Mouse (Mus musculus) liver, postnatal 0 days (tissue): ENCODE results near the gene Mapre3. TPM values are rescaled to one million over a fixed set of nuclear protein-coding genes. Genes with fewer than 3 reads are reported as not detected.

Experiments
- ATAC-seq: fragments of 200-750 bp; cut with Nextera tagmentation; 2 replicates; pipeline ENCODE4 v1.8.0; 2017; ENCODE audit warnings: mild to moderate bottlenecking, moderate library complexity
- DNase-seq: peaks from one replicate; pipeline ENCODE4 v3.0.0-alpha.2; 2016
- H3K27ac ChIP-seq: fragments of 300-500 bp; sonication (generic); 2 replicates; pipeline ENCODE4 v1.5.1; 2014; ENCODE audit warnings: antibody characterized with exemption, moderate library complexity, mild to moderate bottlenecking, low read depth
- H3K27me3 ChIP-seq: fragments of 300-500 bp; sonication (generic); 2 replicates; pipeline ENCODE4 v1.6.1; 2014; ENCODE audit warnings: low read length, control low read depth, mixed read lengths; ENCODE audit not compliant: insufficient read depth
- H3K36me3 ChIP-seq: fragments of 300-500 bp; sonication (generic); replicated peaks from 2 replicates; pipeline ENCODE4 v1.6.1; 2014; ENCODE audit warnings: mild to moderate bottlenecking, control low read depth, low read length, moderate library complexity, mixed read lengths; ENCODE audit not compliant: insufficient read depth
- H3K4me1 ChIP-seq: fragments of 300-500 bp; sonication (generic); 2 replicates; pipeline ENCODE4 v1.6.1; 2014; ENCODE audit warnings: antibody characterized with exemption, mild to moderate bottlenecking, control low read depth; ENCODE audit not compliant: insufficient read depth
- H3K4me2 ChIP-seq: fragments of 300-500 bp; sonication (generic); 2 replicates; pipeline ENCODE4 v1.6.1; 2014; ENCODE audit warnings: low read depth, mild to moderate bottlenecking, low read length, moderate library complexity, mixed read lengths
- H3K4me3 ChIP-seq: fragments of 300-500 bp; sonication (generic); 2 replicates; pipeline ENCODE4 v1.5.1; 2014; ENCODE audit warnings: low read depth, low read length
- H3K9ac ChIP-seq: fragments of 300-500 bp; sonication (generic); replicated peaks from 2 replicates; pipeline ENCODE4 v1.6.1; 2014; ENCODE audit warnings: mild to moderate bottlenecking, moderate library complexity
- H3K9me3 ChIP-seq: fragments of 300-500 bp; sonication (generic); 2 replicates; pipeline ENCODE4 v1.6.1; 2016; ENCODE audit warnings: mild to moderate bottlenecking, control low read depth, low read length, mixed read lengths
- CTCF ChIP-seq: sonication (generic); IDR thresholded peaks from 2 replicates; pipeline ENCODE4 v1.5.1; 2016; ENCODE audit warnings: antibody characterized with exemption, low read depth
- EP300 ChIP-seq: IDR thresholded peaks from 2 replicates; pipeline ENCODE4 v1.6.1; 2016; ENCODE audit warnings: antibody characterized with exemption, low read depth, mild to moderate bottlenecking
- WGBS: fragments of 180-500 bp; shearing (Covaris S2); extraction: QIAGEN DNeasy Blood & Tissue Kit; methylation state at CpG from one replicate; pipeline ENCODE4 v1.1.7; 2014; ENCODE audit not compliant: insufficient replicate concordance; 5-methylcytosine and 5-hydroxymethylcytosine counted together
- polyA plus RNA-seq: library from polyadenylated mRNA; unstranded; fragments of >200 nt; fragmentation: Nextera tagmentation; extraction: Ambion mirVana; gene quantifications from 2 replicates; pipeline ENCODE4 v1.2.1, GENCODE M21; 2015

Mapre3 gene
- polyA plus RNA-seq, 1 experiment from 2014 or later, result 7.4 TPM

DNA sequence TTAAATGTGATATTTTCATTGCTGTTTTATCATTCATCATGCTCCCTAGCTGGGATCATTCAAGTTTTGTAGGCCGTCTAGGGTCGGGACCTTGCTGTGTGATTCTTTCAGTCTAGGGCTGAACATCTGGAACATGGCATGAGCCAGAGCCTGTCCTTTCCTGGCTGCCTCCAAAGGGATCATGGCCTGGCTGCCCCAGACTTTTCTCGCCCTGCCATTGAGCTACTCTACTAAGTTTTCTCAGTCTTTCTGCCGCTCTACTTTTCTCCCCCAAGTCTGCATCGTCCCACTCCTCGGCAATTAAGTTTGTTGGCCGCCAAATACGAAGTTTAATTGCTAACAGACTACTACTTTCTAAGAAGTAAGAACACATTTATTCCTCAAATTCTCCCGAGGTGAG, 54.5 kb downstream of the Mapre3 start:
- 22% methylated on average over 9 of the region's 9 CpGs for WGBS
- Histone ChIP-seq H3K9me3 (no peaks in the 10 kb centered on the region), H3K9ac (peak overlapping the region; percentile 84; the same call in 1 of the 2 replicates), H3K27me3 (no peaks in the 10 kb centered on the region), H3K4me1 (peaks cover 11% of the 10 kb centered on the region; the same call in 1 of the 2 replicates), H3K27ac (no peak overlapping the region), H3K4me3 (peak overlapping the region; percentile 71), H3K36me3 (peaks cover 30% of the 10 kb centered on the region), H3K4me2 (peak overlapping the region; percentile 89)
- no peak for TF ChIP-seq CTCF
- TF ChIP-seq EP300, result no peak
- ATAC-seq (no peak), DNase-seq (peak; percentile 16)

GRCm38 (mm10) chr5:30869405-30870130, 55.1 kb downstream of the Mapre3 start:
- H3K4me3 ChIP-seq, result peak overlapping the region; percentile 71
- no peaks in the 10 kb centered on the region for H3K27me3 ChIP-seq
- TF ChIP-seq EP300 (no peak), CTCF (no peak)
- H3K4me1 ChIP-seq, result peaks cover 11% of the 10 kb centered on the region; the same call in 1 of the 2 replicates
- H3K4me2 ChIP-seq, result peak overlapping the region; percentile 89
- DNase-seq (peak; percentile 94), ATAC-seq (peak; percentile 95)
- H3K9ac ChIP-seq, result peak overlapping the region; percentile 84
- peaks cover 36% of the 10 kb centered on the region for H3K36me3 ChIP-seq
- H3K9me3 ChIP-seq, result no peaks in the 10 kb centered on the region
- H3K27ac ChIP-seq, result peak overlapping the region; percentile 58
- under 1% methylated on average over 60 of the region's 63 CpGs for WGBS

- H3K27me3 ChIP-seq, result no peaks in the 10 kb centered on the region
- TF ChIP-seq EP300, result no peak
- no peak for TF ChIP-seq CTCF
- peak overlapping the region; percentile 89 for H3K4me2 ChIP-seq
- peak overlapping the region; percentile 84 for H3K9ac ChIP-seq
- ATAC-seq (no peak), DNase-seq (no peak)
- 11% methylated on average over 2 of the region's 2 CpGs for WGBS
- peak overlapping the region; percentile 58; the same call in 1 of the 2 replicates for H3K27ac ChIP-seq
- H3K4me1 ChIP-seq, result peaks cover 11% of the 10 kb centered on the region; the same call in 1 of the 2 replicates
- H3K4me3 ChIP-seq, result peak overlapping the region; percentile 71
- H3K36me3 ChIP-seq, result peaks cover 41% of the 10 kb centered on the region
- no peaks in the 10 kb centered on the region for H3K9me3 ChIP-seq
Measured at GRCm38 (mm10) chr5:30870131-30870406, 55.6 kb downstream of the Mapre3 start.

DNA sequence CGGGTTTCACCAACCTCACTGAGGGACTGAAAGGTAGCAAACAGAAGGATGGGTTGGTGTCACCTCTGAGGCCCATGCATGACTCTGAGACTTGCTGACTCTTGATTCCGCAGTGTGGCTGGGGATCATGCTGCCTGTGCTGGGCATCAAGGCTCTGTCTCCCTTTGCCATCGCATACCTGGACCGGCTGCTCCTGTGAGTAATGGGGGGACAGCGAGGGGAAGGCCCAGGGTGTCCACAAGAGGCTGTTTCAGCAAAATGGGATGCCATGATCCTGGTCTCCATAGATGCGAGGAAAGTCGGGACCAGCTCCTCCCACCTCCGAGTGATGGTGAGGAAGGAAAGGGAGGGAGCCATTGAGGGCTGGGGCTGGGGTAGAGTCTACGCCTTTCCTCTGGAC, 58.1 kb downstream of the Mapre3 start:
- ATAC-seq (no peak), DNase-seq (no peak)
- Histone ChIP-seq H3K9ac (no peak overlapping the region), H3K36me3 (peaks cover 63% of the 10 kb centered on the region), H3K4me3 (no peak overlapping the region), H3K9me3 (no peaks in the 10 kb centered on the region), H3K27me3 (no peaks in the 10 kb centered on the region), H3K4me2 (no peak overlapping the region), H3K4me1 (peaks cover 11% of the 10 kb centered on the region; the same call in 1 of the 2 replicates), H3K27ac (no peak overlapping the region)
- WGBS, result 90% methylated on average over 9 of the region's 9 CpGs
- TF ChIP-seq EP300 (no peak), CTCF (no peak)

DNA sequence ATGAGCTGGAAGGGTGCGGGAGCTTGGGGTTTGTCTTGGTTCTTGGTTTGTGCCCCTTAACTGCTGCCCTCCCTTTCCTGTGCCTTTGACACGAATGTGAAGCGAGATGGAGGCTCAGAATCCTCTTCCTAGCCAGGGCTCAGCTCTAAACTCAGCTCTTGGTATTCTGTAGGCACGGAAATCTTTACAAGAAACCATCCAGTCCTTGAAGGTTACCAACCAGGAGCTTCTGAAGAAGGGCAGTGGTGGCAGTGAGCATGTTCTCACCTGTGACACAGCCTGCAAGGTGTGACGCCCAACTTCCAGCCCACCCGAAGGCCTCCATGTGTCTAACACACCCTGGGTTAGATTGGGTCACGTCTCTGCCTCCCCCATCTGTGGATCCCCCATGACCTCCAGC, 59.9 kb downstream of the Mapre3 start:
- no peak overlapping the region for H3K4me3 ChIP-seq
- 88% methylated on average over 7 of the region's 7 CpGs for WGBS
- no peaks in the 10 kb centered on the region for H3K9me3 ChIP-seq
- H3K27me3 ChIP-seq, result no peaks in the 10 kb centered on the region
- no peak overlapping the region for H3K4me2 ChIP-seq
- TF ChIP-seq EP300 (no peak), CTCF (no peak)
- DNase-seq (no peak), ATAC-seq (no peak)
- H3K27ac ChIP-seq, result no peak overlapping the region
- no peak overlapping the region for H3K9ac ChIP-seq
- H3K4me1 ChIP-seq, result peaks cover 6% of the 10 kb centered on the region; the same call in 1 of the 2 replicates
- peaks cover 63% of the 10 kb centered on the region for H3K36me3 ChIP-seq

GRCm38 (mm10) chr5:30878616-30879015, 64.2 kb downstream of the Mapre3 start:
- no peaks in the 10 kb centered on the region for H3K4me1 ChIP-seq
- H3K9ac ChIP-seq, result no peak overlapping the region
- no peaks in the 10 kb centered on the region for H3K27me3 ChIP-seq
- no peak overlapping the region for H3K4me3 ChIP-seq
- no peak for DNase-seq
- no peak overlapping the region for H3K27ac ChIP-seq
- no peaks in the 10 kb centered on the region for H3K9me3 ChIP-seq
- H3K36me3 ChIP-seq, result peaks cover 36% of the 10 kb centered on the region
- TF ChIP-seq CTCF (no peak), EP300 (no peak)
- WGBS, result 61% methylated on average over 6 of the region's 6 CpGs
- no peak overlapping the region for H3K4me2 ChIP-seq
- ATAC-seq, result no peak
